In genomic region chr4:28935567-28935966, GRCm38 (mm10) we compare ENCODE assay signal across 15 mouse cellular contexts.
DNase-seq lines count a peak whose midpoint lies in the region; ATAC-seq lines count a peak whose summit lies in the region.
"Had no signal": no experiment of that assay in that cellular context is flagged by ENCODE, and none has a peak within 500 bp of the region (broad histone marks: within the 10 kb centered on the region; RNA-seq: fewer than 3 reads in every experiment).

No protein-coding gene starts in this region.

- peak; percentile 87 for ATAC-seq in forebrain, embryonic 13.5 days
- ATAC-seq in hindbrain, embryonic 14.5 days (ENCODE audit: low FRiP score), result peak; percentile 76; the same call in 1 of the 2 replicates
- ATAC-seq in neural tube, embryonic 15.5 days (ENCODE audit: low FRiP score), result peak; percentile 85
- ATAC-seq: inflammation-experienced regulatory T-cells, adult 6 months; Patski had no signal

- H3K27me3 ChIP-seq in forebrain, embryonic 13.5 days, result no peaks in the 10 kb centered on the region
- H3K27me3 ChIP-seq in hindbrain, embryonic 14.5 days (ENCODE audit: control insufficient read depth, insufficient read depth, low read length), result no peaks in the 10 kb centered on the region
- no peaks in the 10 kb centered on the region for H3K27me3 ChIP-seq in neural tube, embryonic 15.5 days (replicated peaks)
- H3K27me3 ChIP-seq: embryonic facial prominence, embryonic 15.5 days; liver, embryonic 13.5 days; Patski had no signal

- peaks cover 25% of the 10 kb centered on the region for H3K4me1 ChIP-seq in forebrain, embryonic 13.5 days
- H3K4me1 ChIP-seq in hindbrain, embryonic 14.5 days (replicated peaks; ENCODE audit: control insufficient read depth, insufficient read depth, low read length), result peaks cover 13% of the 10 kb centered on the region
- peaks cover 10% of the 10 kb centered on the region for H3K4me1 ChIP-seq in neural tube, embryonic 15.5 days
- H3K4me1 ChIP-seq: embryonic facial prominence, embryonic 15.5 days; liver, embryonic 13.5 days had no signal

- no peak overlapping the region for H3K9ac ChIP-seq in forebrain, embryonic 13.5 days
- H3K9ac ChIP-seq in hindbrain, embryonic 14.5 days, result peak overlapping the region; percentile 13; the same call in 1 of the 2 replicates
- H3K9ac ChIP-seq in neural tube, embryonic 15.5 days (replicated peaks), result no peak overlapping the region
- H3K9ac ChIP-seq: embryonic facial prominence, embryonic 15.5 days; liver, embryonic 13.5 days had no signal

- H3K36me3 ChIP-seq in forebrain, embryonic 13.5 days (ENCODE audit: poor library complexity, severe bottlenecking), result no peaks in the 10 kb centered on the region
- peaks cover 3% of the 10 kb centered on the region; the same call in 1 of the 2 replicates for H3K36me3 ChIP-seq in hindbrain, embryonic 14.5 days (replicated peaks; ENCODE audit: control insufficient read depth, insufficient read depth)
- H3K36me3 ChIP-seq in neural tube, embryonic 15.5 days, result no peaks in the 10 kb centered on the region
- H3K36me3 ChIP-seq: embryonic facial prominence, embryonic 15.5 days; liver, embryonic 13.5 days had no signal

- WGBS in forebrain, embryonic 13.5 days, result 25% methylated on average over 11 of the region's 11 CpGs
- 36% methylated on average over 11 of the region's 11 CpGs for WGBS in hindbrain, embryonic 14.5 days
- 30% methylated on average over 11 of the region's 11 CpGs for WGBS in neural tube, embryonic 15.5 days

- H3K9me3 ChIP-seq in forebrain, embryonic 13.5 days (replicated peaks), result no peaks in the 10 kb centered on the region
- H3K9me3 ChIP-seq in hindbrain, embryonic 14.5 days (ENCODE audit: control insufficient read depth, low read length), result no peaks in the 10 kb centered on the region
- H3K9me3 ChIP-seq in neural tube, embryonic 15.5 days (replicated peaks), result no peaks in the 10 kb centered on the region
- H3K9me3 ChIP-seq: embryonic facial prominence, embryonic 15.5 days; heart, embryonic 10.5 days; liver, embryonic 13.5 days had no signal

- peak; percentile 15 for DNase-seq in layer of hippocampus, adult 9-11 months
- DNase-seq in layer of hippocampus, adult 9-10 months (ENCODE audit: low spot score), result no peak
- DNase-seq in hindbrain, embryonic 14.5 days (ENCODE audit: low spot score), result no peak
- no peak for DNase-seq in gastrocnemius, postnatal 14 days
- no peak for DNase-seq in lung, postnatal 10 days
- no peak for DNase-seq in kidney, postnatal 14 days
- DNase-seq: adrenal gland, postnatal 36 days; liver, embryonic 13.5 days had no signal

- H3K4me2 ChIP-seq in forebrain, embryonic 13.5 days, result peak overlapping the region; percentile 53
- peak overlapping the region; percentile 38 for H3K4me2 ChIP-seq in hindbrain, embryonic 14.5 days (replicated peaks)
- H3K4me2 ChIP-seq in neural tube, embryonic 15.5 days, result peak overlapping the region; percentile 49
- H3K4me2 ChIP-seq: embryonic facial prominence, embryonic 15.5 days; liver, embryonic 13.5 days had no signal

- peak overlapping the region; percentile 20 for H3K4me3 ChIP-seq in forebrain, embryonic 13.5 days
- H3K4me3 ChIP-seq in hindbrain, embryonic 14.5 days (replicated peaks; ENCODE audit: low read length), result no peak overlapping the region
- H3K4me3 ChIP-seq in neural tube, embryonic 15.5 days (replicated peaks), result 0 out of 2 replicates have a peak overlapping the region, but pooled peaks have one; percentile 4
- H3K4me3 ChIP-seq: embryonic facial prominence, embryonic 15.5 days; heart, embryonic 10.5 days; liver, embryonic 13.5 days had no signal

- intact Hi-C loops in gastrocnemius, postnatal 14 days (cut with DNase I; ENCODE audit: low total_unique reads), result no loop called here

- no peak overlapping the region for H3K27ac ChIP-seq in forebrain, embryonic 13.5 days
- H3K27ac ChIP-seq in hindbrain, embryonic 14.5 days, result peak overlapping the region; percentile 34; the same call in 1 of the 2 replicates
- 0 out of 2 replicates have a peak overlapping the region, but pooled peaks have one; percentile 5 for H3K27ac ChIP-seq in neural tube, embryonic 15.5 days (replicated peaks)
- H3K27ac ChIP-seq: embryonic facial prominence, embryonic 15.5 days; heart, embryonic 10.5 days; liver, embryonic 13.5 days; macrophage had no signal
